Mouse (Mus musculus) heart, embryonic 16.5 days (tissue): ENCODE data around the gene Gm37240. TPM values are rescaled to one million over a fixed set of nuclear protein-coding genes. Genes with fewer than 3 reads are reported as not detected.

Source experiments
- ATAC-seq: fragments of 200-750 bp; cut with Nextera tagmentation; replicated peaks from 2 replicates; pipeline ENCODE4 v1.8.0; 2017; ENCODE audit warnings: moderate number of reproducible peaks; ENCODE audit not compliant: insufficient read depth, low FRiP score; ENCODE audit errors: extremely low read depth
- H3K27ac ChIP-seq: fragments of 300-500 bp; sonication (generic); 2 replicates; pipeline ENCODE4 v1.5.1; 2014; ENCODE audit warnings: mild to moderate bottlenecking, low read length, control low read depth, moderate library complexity
- H3K27me3 ChIP-seq: fragments of 300-500 bp; sonication (generic); 2 replicates; pipeline ENCODE4 v1.6.1; 2014; ENCODE audit warnings: low read length, mixed read lengths; ENCODE audit not compliant: control insufficient read depth, insufficient read depth
- H3K36me3 ChIP-seq: fragments of 300-500 bp; sonication (generic); 2 replicates; pipeline ENCODE4 v1.6.1; 2014; ENCODE audit not compliant: control insufficient read depth, insufficient read depth
- H3K4me1 ChIP-seq: fragments of 300-500 bp; sonication (generic); 2 replicates; pipeline ENCODE4 v1.6.1; 2014; ENCODE audit warnings: low read length, mixed read lengths; ENCODE audit not compliant: control insufficient read depth, insufficient read depth
- H3K4me2 ChIP-seq: fragments of 300-500 bp; sonication (generic); 2 replicates; pipeline ENCODE4 v1.6.1; 2014; ENCODE audit warnings: low read depth, mild to moderate bottlenecking, control low read depth, low read length
- H3K4me3 ChIP-seq: fragments of 300-500 bp; sonication (generic); 2 replicates; pipeline ENCODE4 v1.5.1; 2014; ENCODE audit warnings: mild to moderate bottlenecking, control low read depth, low read length
- H3K9ac ChIP-seq: fragments of 300-500 bp; sonication (generic); 2 replicates; pipeline ENCODE4 v1.6.1; 2014; ENCODE audit warnings: low read length, control low read depth
- H3K9me3 ChIP-seq: fragments of 300-500 bp; sonication (generic); replicated peaks from 2 replicates; pipeline ENCODE4 v1.6.1; 2016; ENCODE audit warnings: low read length; ENCODE audit not compliant: control insufficient read depth
- WGBS: fragments of 180-500 bp; shearing (Covaris S2); extraction: QIAGEN DNeasy Blood & Tissue Kit; methylation state at CpG from one replicate; pipeline ENCODE4 v1.1.7; 2014; 5-methylcytosine and 5-hydroxymethylcytosine counted together
- polyA plus RNA-seq: library from polyadenylated mRNA; unstranded; fragments of >200 nt; fragmentation: Nextera tagmentation; extraction: Ambion mirVana; gene quantifications from 2 replicates; pipeline ENCODE4 v1.2.1, GENCODE M21; 2015

The Gm37240 gene
- polyA plus RNA-seq, 1 experiment from 2014 or later, result 18.4 TPM

- Histone ChIP-seq H3K27me3 (no peaks in the 10 kb centered on the region), H3K36me3 (no peaks in the 10 kb centered on the region), H3K4me2 (no peak overlapping the region), H3K9ac (no peak overlapping the region), H3K4me1 (peaks cover 12% of the 10 kb centered on the region), H3K27ac (no peak overlapping the region), H3K4me3 (no peak overlapping the region), H3K9me3 (no peaks in the 10 kb centered on the region)
- 58% methylated on average over 11 of the region's 11 CpGs for WGBS
- ATAC-seq, result no peak
Measured at GRCm38 (mm10) chr3:85106956-85107355, 780.4 kb downstream of the Gm37240 start.

GRCm38 (mm10) chr3:85104301-85104700 is 783.0 kb downstream of the Gm37240 start:
- no peaks in the 10 kb centered on the region for H3K9me3 ChIP-seq
- ATAC-seq, result no peak
- H3K4me1 ChIP-seq, result peaks cover 3% of the 10 kb centered on the region; the same call in 1 of the 2 replicates
- no peak overlapping the region for H3K9ac ChIP-seq
- WGBS, result 47% methylated on average over 5 of the region's 5 CpGs
- H3K4me3 ChIP-seq, result no peak overlapping the region
- no peak overlapping the region for H3K27ac ChIP-seq
- no peaks in the 10 kb centered on the region for H3K36me3 ChIP-seq
- no peaks in the 10 kb centered on the region for H3K27me3 ChIP-seq
- H3K4me2 ChIP-seq, result no peak overlapping the region

DNA sequence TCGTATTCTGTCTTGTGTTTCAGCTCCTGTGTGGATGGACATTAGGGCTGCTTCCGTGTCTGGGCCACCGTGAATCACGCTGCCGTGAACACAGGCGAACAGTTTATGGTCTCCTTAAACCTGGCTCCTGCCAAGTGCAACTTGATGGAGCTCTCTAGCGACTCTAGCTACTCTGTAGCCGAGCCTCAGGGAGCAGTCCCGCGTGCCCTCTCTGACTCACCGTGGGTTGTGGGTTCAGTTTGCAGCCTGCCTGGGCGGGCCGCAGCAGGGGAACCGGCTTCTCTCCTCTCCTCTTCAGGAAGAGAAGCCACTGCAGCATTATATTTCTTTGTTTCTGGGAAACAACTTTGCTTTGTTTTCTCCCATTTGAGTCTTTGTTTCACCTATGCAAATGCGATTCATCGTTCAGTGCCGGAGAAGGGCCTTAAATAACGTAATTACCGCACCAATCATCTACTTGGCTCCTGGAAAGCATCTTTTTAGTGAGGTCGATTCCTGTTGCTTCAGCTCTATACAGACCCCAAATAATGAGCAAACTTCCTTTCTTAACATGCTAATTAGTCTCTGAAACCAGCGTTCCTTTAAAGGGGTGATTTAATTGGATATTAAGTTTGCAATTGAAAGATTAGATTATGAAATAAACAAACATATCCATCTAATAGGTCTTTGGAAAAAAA is 806.3 kb downstream of the Gm37240 start:
- no peak overlapping the region for H3K4me2 ChIP-seq
- WGBS, result 77% methylated on average over 21 of the region's 21 CpGs
- H3K9ac ChIP-seq, result no peak overlapping the region
- no peak overlapping the region for H3K27ac ChIP-seq
- no peak for ATAC-seq
- H3K27me3 ChIP-seq, result no peaks in the 10 kb centered on the region
- no peaks in the 10 kb centered on the region for H3K9me3 ChIP-seq
- no peaks in the 10 kb centered on the region for H3K4me1 ChIP-seq
- H3K4me3 ChIP-seq, result no peak overlapping the region
- H3K36me3 ChIP-seq, result no peaks in the 10 kb centered on the region

- no peaks in the 10 kb centered on the region for H3K4me1 ChIP-seq
- ATAC-seq, result no peak
- no peaks in the 10 kb centered on the region for H3K9me3 ChIP-seq
- no peaks in the 10 kb centered on the region for H3K27me3 ChIP-seq
- H3K36me3 ChIP-seq, result no peaks in the 10 kb centered on the region
- H3K9ac ChIP-seq, result no peak overlapping the region
- H3K4me2 ChIP-seq, result no peak overlapping the region
- H3K27ac ChIP-seq, result no peak overlapping the region
- no peak overlapping the region for H3K4me3 ChIP-seq
- 55% methylated on average over 7 of the region's 7 CpGs for WGBS
Measured at GRCm38 (mm10) chr3:85064113-85064512, 823.2 kb downstream of the Gm37240 start.

GRCm38 (mm10) chr3:85060153-85060552 is 827.2 kb downstream of the Gm37240 start:
- Histone ChIP-seq H3K4me3 (no peak overlapping the region), H3K9ac (no peak overlapping the region), H3K4me1 (no peaks in the 10 kb centered on the region), H3K4me2 (no peak overlapping the region), H3K27ac (no peak overlapping the region), H3K9me3 (no peaks in the 10 kb centered on the region), H3K27me3 (no peaks in the 10 kb centered on the region), H3K36me3 (no peaks in the 10 kb centered on the region)
- no peak for ATAC-seq
- WGBS, result 95% methylated on average over 7 of the region's 7 CpGs

GRCm38 (mm10) chr3:85057245-85057644 is 830.1 kb downstream of the Gm37240 start:
- Histone ChIP-seq H3K4me3 (no peak overlapping the region), H3K9me3 (no peaks in the 10 kb centered on the region), H3K36me3 (no peaks in the 10 kb centered on the region), H3K4me2 (no peak overlapping the region), H3K4me1 (no peaks in the 10 kb centered on the region), H3K27me3 (no peaks in the 10 kb centered on the region), H3K27ac (no peak overlapping the region), H3K9ac (no peak overlapping the region)
- 73% methylated on average over 6 of the region's 6 CpGs for WGBS
- no peak for ATAC-seq

- Histone ChIP-seq H3K9me3 (no peaks in the 10 kb centered on the region), H3K4me2 (no peak overlapping the region), H3K4me3 (no peak overlapping the region), H3K4me1 (no peaks in the 10 kb centered on the region), H3K27ac (no peak overlapping the region), H3K36me3 (no peaks in the 10 kb centered on the region), H3K9ac (no peak overlapping the region), H3K27me3 (no peaks in the 10 kb centered on the region)
- no peak for ATAC-seq
- 60% methylated on average over 4 of the region's 4 CpGs for WGBS
Measured at GRCm38 (mm10) chr3:85053526-85053925, 833.8 kb downstream of the Gm37240 start.

- H3K9ac ChIP-seq, result no peak overlapping the region
- WGBS, result 45% methylated on average over 1 of the region's 1 CpGs
- no peaks in the 10 kb centered on the region for H3K27me3 ChIP-seq
- no peaks in the 10 kb centered on the region for H3K4me1 ChIP-seq
- no peaks in the 10 kb centered on the region for H3K9me3 ChIP-seq
- H3K4me2 ChIP-seq, result no peak overlapping the region
- H3K36me3 ChIP-seq, result no peaks in the 10 kb centered on the region
- H3K4me3 ChIP-seq, result no peak overlapping the region
- no peak overlapping the region for H3K27ac ChIP-seq
- ATAC-seq, result no peak
Measured at GRCm38 (mm10) chr3:85052196-85052595, 835.1 kb downstream of the Gm37240 start.

- Histone ChIP-seq H3K27ac (no peak overlapping the region), H3K9ac (no peak overlapping the region), H3K4me1 (no peaks in the 10 kb centered on the region), H3K4me2 (no peak overlapping the region), H3K36me3 (no peaks in the 10 kb centered on the region), H3K27me3 (no peaks in the 10 kb centered on the region), H3K4me3 (no peak overlapping the region), H3K9me3 (no peaks in the 10 kb centered on the region)
- 90% methylated on average over 5 of the region's 5 CpGs for WGBS
- ATAC-seq, result no peak
Measured at GRCm38 (mm10) chr3:85048569-85048968, 838.7 kb downstream of the Gm37240 start.
